9 mouse cellular contexts compared by ENCODE assay signal in genomic region chr14:25226840-25227506, GRCm38 (mm10).
DNase-seq lines count a peak whose midpoint lies in the region; ATAC-seq lines count a peak whose summit lies in the region.
"Had no signal": no experiment of that assay in that cellular context is flagged by ENCODE, and none has a peak within 500 bp of the region (broad histone marks: within the 10 kb centered on the region; RNA-seq: fewer than 3 reads in every experiment).

No protein-coding gene starts in this region.

- no peaks in the 10 kb centered on the region for H3K9me3 ChIP-seq in kidney, embryonic 14.5 days (ENCODE audit: control insufficient read depth, low read length)
- no peaks in the 10 kb centered on the region for H3K9me3 ChIP-seq in limb, embryonic 13.5 days

- peak overlapping the region; percentile 32; the same call in 1 of the 2 replicates for H3K4me2 ChIP-seq in kidney, embryonic 14.5 days (replicated peaks; ENCODE audit: low read depth, low read length)
- peak overlapping the region; percentile 56 for H3K4me2 ChIP-seq in limb, embryonic 13.5 days (replicated peaks)

- 0 out of 2 replicates have a peak overlapping the region, but pooled peaks have one; percentile 38 for H3K9ac ChIP-seq in kidney, embryonic 14.5 days (ENCODE audit: low read depth, low read length)
- H3K9ac ChIP-seq in limb, embryonic 13.5 days: no peak overlapping the region

- 41% methylated on average over 7 of the region's 7 CpGs for WGBS in kidney, embryonic 14.5 days
- 41% methylated on average over 7 of the region's 7 CpGs for WGBS in limb, embryonic 13.5 days

- H3K27me3 ChIP-seq in kidney, embryonic 14.5 days (ENCODE audit: control insufficient read depth, insufficient read depth, low read length): no peaks in the 10 kb centered on the region
- no peaks in the 10 kb centered on the region for H3K27me3 ChIP-seq in limb, embryonic 13.5 days

- no peak for DNase-seq in kidney, adult 8-10 months
- DNase-seq in adrenal gland, postnatal 36 days: peak; percentile 62 to 70
- peak; percentile 40 for DNase-seq in gastrocnemius, postnatal 14 days
- DNase-seq in retina, embryonic 14.5 days (ENCODE audit: low spot score): peak; percentile 36
- no peak for DNase-seq in left cerebral cortex, adult 8-10 months (ENCODE audit: low spot score in 2 of 2)
- DNase-seq in testis, postnatal 10 days (ENCODE audit: low spot score): no peak

- H3K36me3 ChIP-seq in kidney, embryonic 14.5 days (ENCODE audit: control insufficient read depth, insufficient read depth, low read length): no peaks in the 10 kb centered on the region
- H3K36me3 ChIP-seq in limb, embryonic 13.5 days: no peaks in the 10 kb centered on the region
- H3K36me3 ChIP-seq: G1E had no signal

- peak overlapping the region; percentile 88 for H3K27ac ChIP-seq in kidney, embryonic 14.5 days (ENCODE audit: low read depth, low read length)
- H3K27ac ChIP-seq in limb, embryonic 13.5 days: peak overlapping the region; percentile 96

- no peak overlapping the region for H3K4me3 ChIP-seq in kidney, embryonic 14.5 days (ENCODE audit: low read length)
- no peak overlapping the region for H3K4me3 ChIP-seq in limb, embryonic 13.5 days

- intact Hi-C loops in gastrocnemius, postnatal 14 days (cut with DNase I; ENCODE audit: low total_unique reads): no loop called here

- peaks cover 39% of the 10 kb centered on the region for H3K4me1 ChIP-seq in kidney, embryonic 14.5 days (ENCODE audit: control insufficient read depth, insufficient read depth, low read length)
- peaks cover 72% of the 10 kb centered on the region for H3K4me1 ChIP-seq in limb, embryonic 13.5 days

- ATAC-seq in kidney, embryonic 14.5 days (ENCODE audit: low FRiP score, low TSS enrichment): peak; percentile 41; the same call in 1 of the 2 replicates
- no peak for ATAC-seq in limb, embryonic 13.5 days (ENCODE audit: low FRiP score, low read depth)

Comparison
In these comparisons a context has a peak if more than half of its experiments do, and no peak if none do; other contexts are left out.
1. DNase-seq: peak in adrenal gland, postnatal 36 days (2 of 2), gastrocnemius, postnatal 14 days (single experiment) and retina, embryonic 14.5 days (single experiment); none in kidney, adult 8-10 months (0 of 2), left cerebral cortex, adult 8-10 months (0 of 2) and testis, postnatal 10 days (single experiment).